Mouse (Mus musculus) heart, postnatal 14 days (tissue): ENCODE results near the gene Mapk8ip1. TPM values are rescaled to one million over a fixed set of nuclear protein-coding genes. Genes with fewer than 3 reads are reported as not detected.

Experiments
- DNase-seq, 2 experiments: peaks; one replicate each; pipeline ENCODE4 v3.0.0; 2021 to 2022
- intact Hi-C: fragments of 180-260 bp; cut with DNase I; formaldehyde crosslinking; loops from one replicate; pipeline ENCODE4 v1.15.1; 2025
- microRNA-seq, 2 experiments: library from miRNA; unstranded; fragments of <30 nt; microRNA quantifications; one replicate each; pipeline ENCODE4 v1.2.0; 2021 to 2022
- total RNA-seq, 2 experiments: library from RNA; stranded (reverse); gene quantifications; 2 replicates each; pipeline ENCODE4 v1.2.3; 2021

Mapk8ip1 gene
- total RNA-seq, 2 experiments from 2014 or later, result 7.4 to 8.6 TPM

GRCm38 (mm10) chr2:92350686-92351085 lies 50.4 kb downstream of the Mapk8ip1 start:
- intact Hi-C loops, result no loop called here
- DNase-seq, result no peak

- intact Hi-C loops, result no loop called here
- DNase-seq, result no peak
Observed at GRCm38 (mm10) chr2:92349589-92350425, 51.3 kb downstream of the Mapk8ip1 start.

- intact Hi-C loops, result no loop called here
- DNase-seq, result no peak
Observed at GRCm38 (mm10) chr2:92347191-92347590, 53.9 kb downstream of the Mapk8ip1 start.

- intact Hi-C loops, result no loop called here
- DNase-seq, result no peak
Observed at GRCm38 (mm10) chr2:92342418-92342817, 58.6 kb downstream of the Mapk8ip1 start.

Small RNA genes lying within 50 kb of the gene (microRNA-seq; reads per million reads assigned to microRNA genes)
- gene Mir7000, result 0.27 to 3.6 reads per million in 2 experiments

Other genes starting within 250 kb of the Mapk8ip1 start
- 10 to 100 TPM; 23.6 to 25.1 TPM for gene Pex16, start 26.6 kb downstream of the Mapk8ip1 start, total RNA-seq
- gene Large2, start 26.4 kb downstream of the Mapk8ip1 start, total RNA-seq, result under 1 TPM; 0.32 to 0.36 TPM
- gene 1700029I15Rik, start 18.7 kb downstream of the Mapk8ip1 start, total RNA-seq, result 1 to 10 TPM; 1.4 to 1.9 TPM
- 10 to 100 TPM; 20.9 to 26.6 TPM for gene Cry2, start 32.8 kb upstream of the Mapk8ip1 start, total RNA-seq
- 1 to 10 TPM; 5.5 to 5.6 TPM for gene Slc35c1, start 59.3 kb upstream of the Mapk8ip1 start, total RNA-seq
- 1 to 10 TPM; 5.6 to 6.3 TPM for gene Chst1, start 198.4 kb upstream of the Mapk8ip1 start, total RNA-seq